Mouse (Mus musculus): ENCODE results near the gene Inpp5k.

Gene Inpp5k

DNA sequence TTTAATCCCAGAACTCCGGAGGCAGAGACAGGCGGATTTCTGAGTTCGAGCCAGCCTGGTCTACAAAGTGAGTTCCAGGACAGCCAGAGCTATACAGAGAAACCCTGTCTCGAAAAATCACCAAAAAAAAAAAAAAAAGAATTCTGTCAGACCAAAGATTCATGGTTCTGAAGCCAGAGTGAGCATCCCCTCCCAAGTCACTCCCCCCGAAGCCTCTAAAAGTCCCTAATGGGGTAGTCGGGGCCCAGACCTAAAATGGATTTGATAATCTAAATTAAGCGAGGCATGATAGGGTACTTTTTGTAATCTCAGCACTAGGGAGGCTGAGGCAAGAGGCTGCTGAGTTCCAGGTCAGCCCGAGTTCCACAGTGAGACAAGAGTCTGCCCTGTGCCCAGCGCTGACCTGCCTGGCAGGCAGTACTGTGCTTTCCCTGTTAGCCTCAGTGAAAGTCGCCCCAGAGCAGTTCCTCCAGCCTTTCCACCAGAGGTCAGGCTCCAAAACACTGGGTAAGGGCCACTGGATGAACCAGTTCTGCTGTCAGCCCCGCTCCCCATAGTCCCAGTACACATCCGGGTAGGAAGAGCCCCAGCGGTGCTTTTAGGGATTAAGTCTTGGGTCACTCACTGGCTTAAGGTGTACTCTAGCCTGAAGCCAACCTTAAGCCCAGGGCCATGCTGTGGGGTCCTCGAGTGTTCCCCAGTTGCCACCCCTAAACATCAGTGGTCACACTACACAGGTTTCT, 22.3 kb downstream of the Inpp5k start:
- peak; percentile 48 for DNase-seq (ENCODE audit: extremely low read depth, insufficient read length, low spot score)

DNA sequence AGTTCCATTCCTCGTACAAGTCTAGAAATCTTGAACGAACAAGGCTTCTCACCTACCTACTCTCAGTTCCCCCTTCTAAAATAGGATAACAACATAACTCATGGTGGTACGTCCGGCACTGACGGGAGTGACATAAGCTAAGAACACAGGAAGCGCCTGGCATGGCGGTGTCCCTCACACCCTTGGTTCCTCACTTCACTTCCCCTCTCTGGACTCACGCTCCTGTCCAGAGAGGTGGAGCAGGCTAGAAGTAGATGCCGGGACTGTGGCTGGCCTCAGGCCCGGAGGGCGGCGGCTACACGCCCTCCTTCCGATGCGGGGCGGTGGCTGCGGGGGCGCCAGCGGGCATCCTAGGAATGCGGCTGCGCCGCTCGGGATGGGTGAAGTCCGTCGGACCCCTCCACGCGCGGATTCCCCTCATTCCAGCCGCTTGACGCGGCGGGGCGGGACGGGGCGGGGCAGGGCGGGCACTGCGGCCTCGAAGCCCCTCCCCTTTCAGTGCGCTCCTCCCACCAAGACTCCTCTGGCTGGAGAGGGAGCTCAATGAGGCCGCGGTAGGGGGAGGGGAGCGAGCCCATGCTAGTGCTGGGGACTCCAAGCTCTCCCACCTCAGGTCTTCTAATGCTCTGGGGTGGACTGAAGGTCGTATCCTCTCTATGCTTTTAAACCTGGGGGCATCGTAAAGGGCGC, 23.1 kb downstream of the Inpp5k start:
- peak; percentile 99 for DNase-seq (ENCODE audit: extremely low read depth, insufficient read length, low spot score)

DNA sequence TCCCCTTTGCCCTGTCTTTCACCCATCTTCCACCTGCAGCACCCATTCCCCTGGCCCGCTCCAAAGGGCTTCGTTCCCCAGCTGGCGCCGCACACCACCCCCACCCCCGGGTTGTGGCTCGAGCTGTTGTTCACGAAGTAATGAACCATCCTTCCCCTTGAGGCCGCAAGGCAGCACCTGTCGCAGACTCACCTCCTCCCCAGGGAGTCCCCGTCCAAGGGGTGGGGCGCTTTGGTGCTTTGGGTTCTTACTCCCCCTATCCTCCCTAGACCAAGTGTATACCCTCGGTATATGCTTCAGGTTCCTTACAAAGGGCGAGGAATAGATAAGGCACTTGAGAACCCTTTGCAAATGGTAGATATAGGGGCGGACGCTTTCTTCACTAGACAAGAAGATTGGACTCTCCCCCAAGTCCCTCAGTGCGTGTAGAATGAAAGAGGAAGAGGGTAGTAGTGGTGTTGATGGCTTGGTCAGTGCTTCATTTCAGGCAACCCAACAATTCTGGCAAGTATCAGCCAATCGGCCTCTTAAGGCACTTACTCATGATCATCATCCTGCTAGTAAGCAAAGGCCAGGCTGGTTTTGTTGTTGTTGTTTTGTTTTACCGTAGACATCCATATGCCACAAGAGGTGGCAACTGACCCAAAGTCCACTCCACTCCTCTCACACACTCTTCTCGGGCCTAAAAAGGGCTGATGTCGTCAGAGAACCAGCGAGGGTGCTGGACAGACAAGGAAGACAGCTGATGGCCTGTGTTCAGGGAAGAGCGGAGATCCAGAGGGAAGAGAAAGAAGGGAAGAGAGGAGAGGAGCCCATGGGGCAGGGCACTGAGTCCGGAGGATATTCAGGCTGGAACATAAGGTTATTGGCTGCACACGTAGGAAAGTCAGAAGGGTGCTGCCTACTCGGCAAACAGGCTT, 23.9 kb downstream of the Inpp5k start:
- DNase-seq (ENCODE audit: extremely low read depth, insufficient read length, low spot score), result peak; percentile 47

DNA sequence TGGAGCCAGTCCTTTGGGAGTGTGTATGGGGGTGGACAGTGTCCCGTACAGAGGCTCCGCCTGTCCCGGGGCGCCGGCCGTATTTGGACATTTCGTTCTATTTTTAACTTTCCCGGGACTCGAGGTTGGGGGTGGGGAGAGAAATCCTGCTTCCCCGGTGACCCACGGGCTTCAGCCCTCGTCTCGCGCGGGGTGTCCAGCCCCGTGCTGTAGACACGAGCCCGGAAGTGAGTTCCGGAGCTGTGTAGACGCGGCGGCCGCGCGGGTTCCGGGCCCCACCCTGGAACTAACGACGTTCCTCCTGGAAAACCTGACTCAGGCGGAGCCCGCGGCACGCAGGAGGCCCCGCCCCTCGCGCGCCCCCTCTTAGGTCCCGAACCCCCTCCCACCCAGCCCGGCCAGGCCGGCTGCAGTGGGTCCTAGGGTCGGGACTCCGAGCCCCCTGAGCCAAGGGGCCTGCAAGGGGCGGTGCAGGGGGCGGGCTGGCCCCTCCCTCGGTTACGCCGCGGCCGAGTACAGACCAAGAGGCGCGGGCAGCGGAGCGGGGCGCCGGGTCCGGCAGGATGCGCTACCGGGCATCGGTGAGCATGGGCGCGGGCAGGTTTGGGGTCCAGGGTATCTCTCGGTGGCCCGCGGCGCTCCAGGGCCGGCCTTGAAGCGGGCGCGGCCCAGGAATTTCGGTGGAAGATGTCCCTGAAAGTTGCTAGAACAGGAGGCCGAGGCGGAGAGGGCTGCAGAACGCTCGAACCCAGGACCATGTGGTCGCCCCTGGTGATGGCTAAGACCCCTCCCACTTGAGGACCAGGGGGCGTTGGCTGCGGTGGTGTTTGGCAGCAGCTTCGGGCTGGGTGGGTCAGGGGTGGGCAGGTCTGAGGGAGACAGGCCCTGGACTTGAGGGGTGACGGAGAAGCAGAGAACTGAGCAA, 25.1 kb downstream of the Inpp5k start:
- peak; percentile 92 for DNase-seq (ENCODE audit: extremely low read depth, insufficient read length, low spot score)

DNA sequence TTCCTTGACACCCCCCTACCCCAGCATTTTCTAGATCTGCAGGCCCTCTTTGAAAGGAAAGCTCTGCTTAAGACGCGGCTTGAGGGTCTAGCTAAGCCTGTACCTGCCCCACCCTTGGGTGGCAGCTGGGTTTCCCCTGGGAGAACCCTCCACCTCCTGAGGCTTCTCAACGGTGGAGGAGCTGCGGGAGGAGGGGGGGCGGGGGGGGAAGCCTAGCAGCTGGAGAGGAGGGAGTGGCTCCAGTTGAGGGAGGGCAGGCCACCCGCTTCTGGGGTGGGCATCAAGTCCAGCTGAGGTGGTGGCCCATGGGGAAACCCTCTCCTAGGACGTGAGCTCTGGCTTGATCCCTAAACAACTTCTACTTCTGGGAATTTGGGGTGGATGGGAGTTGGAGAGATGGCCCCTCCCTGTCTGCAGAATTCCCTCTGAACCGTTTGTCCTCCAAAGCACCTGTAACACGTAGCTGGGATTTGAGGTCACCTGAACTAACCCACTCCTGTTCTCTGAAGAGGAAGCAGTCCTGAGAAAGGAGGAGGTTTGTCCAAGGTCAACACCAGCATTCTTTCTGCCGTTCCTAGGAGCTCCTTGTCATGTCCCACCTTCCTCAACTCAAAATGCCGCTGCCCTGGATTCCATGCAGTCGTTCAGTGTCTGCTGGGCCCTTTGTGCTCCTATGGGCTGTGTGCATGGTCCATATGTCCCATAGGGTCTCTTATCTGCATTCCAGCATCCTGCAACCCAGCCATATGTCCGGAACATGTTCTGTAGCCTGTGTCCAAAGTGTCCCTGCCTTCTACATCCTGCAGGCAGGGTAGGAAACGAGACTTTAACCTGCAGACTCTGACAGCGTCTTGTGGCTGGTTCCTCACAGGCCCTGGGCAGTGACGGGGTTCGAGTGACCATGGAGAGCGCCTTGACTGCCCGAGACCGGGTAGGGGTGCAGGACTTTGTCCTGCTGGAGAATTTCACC, 26.1 kb downstream of the Inpp5k start:
- DNase-seq (ENCODE audit: extremely low read depth, insufficient read length, low spot score), result no peak

DNA sequence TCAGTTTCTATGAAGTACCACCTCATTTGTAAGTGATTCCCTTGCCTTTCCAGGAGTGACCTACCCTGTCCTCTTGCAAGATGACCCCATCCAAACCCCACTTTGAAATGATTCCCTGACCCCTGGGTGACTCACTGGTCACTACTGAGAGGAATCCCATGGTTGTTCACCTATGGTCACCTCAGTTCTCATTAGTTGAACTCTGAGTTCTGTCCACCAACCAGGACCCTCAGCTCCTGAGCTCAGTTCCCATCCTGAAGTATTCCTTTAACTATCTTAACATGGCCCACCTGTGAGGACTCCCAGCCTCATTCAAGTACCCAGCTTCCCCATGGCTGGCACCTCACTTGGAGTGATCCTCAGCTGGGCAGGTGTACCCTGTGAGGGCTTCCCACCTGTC, 27.1 kb downstream of the Inpp5k start:
- no peak for DNase-seq (ENCODE audit: extremely low read depth, insufficient read length, low spot score)

DNA sequence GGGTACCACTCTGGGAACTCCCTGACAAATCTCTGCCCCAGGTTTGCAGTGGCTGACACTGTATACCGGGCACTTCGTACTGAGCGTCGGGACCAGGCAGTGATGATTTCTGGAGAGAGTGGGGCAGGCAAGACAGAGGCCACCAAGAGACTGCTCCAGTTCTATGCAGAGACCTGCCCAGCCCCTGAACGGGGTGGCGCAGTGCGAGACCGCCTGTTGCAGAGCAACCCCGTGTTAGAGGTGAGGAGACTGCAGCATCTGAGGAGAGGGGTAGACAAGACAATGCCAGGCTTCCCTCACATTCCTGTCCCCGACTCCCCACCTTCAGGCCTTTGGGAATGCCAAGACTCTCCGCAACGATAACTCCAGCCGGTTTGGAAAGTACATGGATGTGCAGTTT, 27.5 kb downstream of the Inpp5k start:
- DNase-seq (ENCODE audit: extremely low read depth, insufficient read length, low spot score), result no peak

DNA sequence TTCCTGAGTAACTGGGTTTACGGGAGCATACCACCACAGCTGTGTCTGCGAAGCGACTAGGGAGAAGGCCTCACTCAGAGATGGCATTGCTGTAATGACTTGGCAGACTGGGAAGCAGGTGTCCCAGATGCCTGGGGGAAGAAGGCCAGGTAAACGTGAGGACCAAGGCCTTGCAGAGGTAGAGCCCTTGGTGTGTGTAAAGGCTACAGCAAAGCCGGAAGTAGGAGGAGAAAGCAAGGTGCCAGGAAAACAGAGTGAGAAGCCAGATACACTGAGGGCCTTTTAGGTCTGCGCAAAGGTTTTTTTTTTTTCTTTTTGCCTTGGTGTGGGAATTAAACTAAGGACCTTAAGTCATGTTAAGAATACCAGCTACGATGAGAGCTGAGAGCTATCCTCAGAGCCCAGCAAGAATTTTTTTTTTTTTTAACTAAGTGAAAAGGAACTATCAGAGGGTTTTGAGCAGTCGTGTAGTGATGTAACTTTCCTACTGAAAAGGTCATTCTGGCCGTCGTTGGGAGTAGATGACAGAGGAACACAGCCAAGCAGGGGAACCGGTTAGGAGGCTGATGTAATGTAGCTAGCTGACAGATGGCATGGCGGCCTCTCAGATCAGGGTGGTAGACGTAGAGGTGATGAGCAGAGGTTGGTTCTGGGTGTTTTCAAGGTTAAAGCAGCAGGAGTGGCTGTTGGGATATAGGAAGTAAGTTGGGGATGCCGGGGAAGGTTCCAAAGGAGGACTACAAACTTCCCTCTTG, 28.4 kb downstream of the Inpp5k start:
- no peak for DNase-seq (ENCODE audit: extremely low read depth, insufficient read length, low spot score)

DNA sequence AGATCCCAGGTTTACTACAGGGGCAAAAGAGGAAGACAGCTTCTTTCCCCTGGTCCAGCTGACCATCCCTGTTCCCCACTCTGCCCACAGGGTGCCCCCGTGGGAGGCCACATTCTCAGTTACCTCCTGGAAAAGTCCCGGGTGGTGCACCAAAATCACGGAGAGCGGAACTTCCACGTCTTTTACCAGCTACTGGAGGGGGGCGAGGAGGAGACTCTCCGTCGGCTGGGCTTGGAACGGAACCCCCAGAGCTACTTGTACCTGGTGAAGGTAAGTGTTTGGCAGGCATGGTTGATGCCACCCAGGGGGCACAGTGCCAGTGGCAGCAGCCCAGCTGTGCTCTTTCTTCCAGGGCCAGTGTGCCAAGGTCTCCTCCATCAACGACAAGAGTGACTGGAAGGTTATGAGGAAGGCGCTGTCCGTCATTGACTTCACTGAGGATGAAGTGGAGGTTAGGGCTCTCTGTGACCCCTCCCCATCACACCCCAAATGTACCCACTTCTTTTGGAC, 29.3 kb downstream of the Inpp5k start:
- no peak for DNase-seq (ENCODE audit: extremely low read depth, insufficient read length, low spot score)

DNA sequence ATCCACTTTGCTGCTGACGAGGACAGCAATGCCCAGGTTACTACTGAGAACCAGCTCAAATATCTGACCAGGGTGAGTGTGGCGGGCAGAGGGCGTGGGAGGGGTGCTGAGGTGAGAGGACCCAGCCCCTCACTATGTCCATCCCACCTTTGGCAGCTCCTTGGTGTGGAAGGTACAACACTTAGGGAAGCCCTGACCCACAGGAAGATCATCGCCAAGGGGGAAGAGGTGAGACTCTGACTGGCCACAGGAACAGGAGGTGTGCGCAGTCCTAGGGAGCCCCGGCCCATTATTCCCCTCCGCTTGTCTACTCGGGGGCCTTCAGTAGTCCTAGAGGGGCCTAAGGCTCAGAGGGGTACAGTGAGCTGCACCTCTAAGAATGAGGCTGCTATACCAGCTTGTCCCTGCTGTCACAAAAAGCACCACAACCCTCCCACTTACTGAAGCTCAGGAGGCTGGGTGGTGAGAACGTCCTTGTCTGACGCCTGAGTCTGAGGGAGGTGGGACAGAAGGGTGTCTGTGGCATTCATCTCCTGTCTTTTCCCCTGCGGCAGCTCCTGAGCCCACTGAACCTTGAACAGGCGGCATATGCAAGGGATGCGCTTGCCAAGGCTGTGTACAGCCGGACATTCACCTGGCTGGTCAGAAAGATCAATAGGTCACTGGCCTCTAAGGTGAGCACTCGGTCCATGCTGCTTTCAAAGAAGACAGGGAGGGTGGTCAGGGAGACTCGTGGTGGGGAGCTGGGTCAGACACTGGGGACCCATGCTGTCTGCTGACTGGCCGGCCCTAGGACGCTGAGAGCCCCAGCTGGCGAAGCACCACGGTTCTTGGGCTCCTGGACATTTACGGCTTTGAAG, 30.4 kb downstream of the Inpp5k start:
- DNase-seq (ENCODE audit: extremely low read depth, insufficient read length, low spot score), result no peak

DNA sequence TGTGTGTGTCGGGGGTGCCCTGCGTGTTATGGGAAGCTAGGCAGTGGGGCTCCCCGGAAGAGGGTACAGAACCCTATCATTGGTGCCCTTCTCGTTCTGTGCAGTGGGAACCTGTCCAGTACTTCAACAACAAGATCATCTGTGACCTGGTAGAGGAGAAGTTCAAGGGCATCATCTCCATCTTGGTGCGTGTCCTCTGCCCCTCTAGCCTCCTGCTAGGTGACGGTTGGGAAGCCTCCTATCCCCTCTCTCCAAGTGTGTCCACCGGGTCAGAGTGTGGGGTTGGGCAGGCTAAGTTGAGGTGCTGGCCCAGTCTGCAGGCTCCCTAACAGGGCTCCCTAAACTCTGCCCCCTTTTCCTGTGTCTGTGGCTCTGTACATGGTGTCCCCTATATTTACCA, 31.3 kb downstream of the Inpp5k start:
- no peak for DNase-seq (ENCODE audit: extremely low read depth, insufficient read length, low spot score)

DNA sequence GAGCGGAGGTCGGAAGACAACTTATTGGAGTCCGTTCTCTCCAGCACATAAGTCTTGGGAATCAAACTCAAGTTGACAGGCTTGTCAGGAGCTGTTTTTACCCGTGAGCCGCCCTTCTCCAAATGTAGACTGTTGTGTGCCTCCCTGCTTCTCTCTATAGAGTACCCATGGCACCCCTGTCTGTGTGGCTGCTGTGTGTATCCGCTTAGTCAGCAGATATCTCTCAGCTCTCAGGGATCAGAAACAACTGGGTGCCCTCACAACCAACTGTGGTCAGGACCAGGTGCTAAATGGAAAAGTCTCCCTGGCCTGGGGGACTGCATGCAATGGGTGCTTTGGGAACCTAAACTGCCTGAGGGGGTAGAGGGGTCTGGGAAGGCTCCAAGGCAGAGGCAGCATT, 35.5 kb downstream of the Inpp5k start:
- DNase-seq (ENCODE audit: extremely low read depth, insufficient read length, low spot score), result no peak

DNA sequence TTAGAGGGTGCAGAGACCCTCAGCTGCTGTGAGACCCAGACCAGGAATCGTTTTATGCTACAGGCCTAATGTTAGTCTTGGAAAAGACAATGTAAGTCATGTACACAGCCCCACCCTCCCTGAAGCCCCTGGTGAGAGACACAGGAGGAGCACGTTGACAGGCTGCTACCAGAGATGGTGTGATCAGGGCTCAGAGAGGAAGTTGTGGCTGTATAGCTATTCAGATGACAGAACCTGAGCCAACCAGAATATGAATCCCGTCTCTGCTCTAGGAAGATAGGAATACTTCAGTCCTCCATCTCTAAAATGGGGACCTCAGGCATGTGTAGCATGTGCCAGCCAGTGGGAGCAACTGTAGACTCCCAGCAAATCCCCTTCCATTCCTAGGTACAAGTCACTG, 37.8 kb downstream of the Inpp5k start:
- DNase-seq (ENCODE audit: extremely low read depth, insufficient read length, low spot score), result no peak

DNA sequence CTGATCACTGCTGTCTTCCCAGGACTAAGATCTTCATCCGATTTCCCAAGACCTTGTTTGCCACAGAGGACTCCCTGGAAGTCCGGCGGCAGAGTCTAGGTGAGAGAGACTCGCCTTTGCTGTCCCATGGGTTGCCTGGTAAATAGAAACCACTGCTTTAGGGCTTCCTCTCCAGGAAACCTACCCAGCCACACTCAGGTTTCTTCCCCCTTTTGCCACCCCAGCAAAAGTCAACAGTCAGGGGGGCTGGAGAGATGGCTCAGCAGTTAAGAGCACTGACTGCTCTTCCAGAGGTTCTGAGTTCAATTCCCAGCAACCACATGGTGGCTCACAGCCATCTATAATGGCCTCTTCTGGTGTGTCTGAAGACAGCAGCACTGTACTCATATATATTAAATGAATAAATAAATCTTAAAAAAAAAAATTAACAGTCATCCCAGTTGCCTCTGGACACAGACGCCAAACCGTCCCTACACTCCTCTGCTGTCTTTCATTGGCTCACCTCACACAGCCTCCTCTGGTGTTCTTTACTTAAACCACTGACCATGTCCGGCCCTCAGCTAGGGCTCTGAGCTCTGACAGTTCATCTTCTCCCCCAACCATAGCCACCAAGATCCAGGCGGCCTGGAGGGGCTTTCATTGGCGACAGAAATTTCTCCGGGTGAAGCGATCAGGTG, 38.5 kb downstream of the Inpp5k start:
- no peak for DNase-seq (ENCODE audit: extremely low read depth, insufficient read length, low spot score)

DNA sequence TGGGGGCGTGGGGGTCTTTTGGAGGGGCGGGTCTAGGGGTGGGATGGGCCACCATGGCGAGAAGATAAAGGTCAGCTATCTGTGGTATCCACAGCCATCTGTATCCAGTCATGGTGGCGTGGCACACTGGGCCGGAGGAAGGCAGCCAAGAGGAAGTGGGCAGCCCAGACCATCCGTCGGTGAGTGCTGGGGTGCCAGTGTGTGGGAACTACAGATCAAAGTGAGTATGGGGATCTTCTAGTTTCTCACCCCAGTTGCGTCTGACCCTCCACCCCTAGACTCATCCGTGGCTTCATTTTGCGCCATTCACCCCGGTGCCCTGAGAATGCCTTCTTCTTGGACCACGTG, 39.0 kb downstream of the Inpp5k start:
- DNase-seq (ENCODE audit: extremely low read depth, insufficient read length, low spot score), result no peak

DNA sequence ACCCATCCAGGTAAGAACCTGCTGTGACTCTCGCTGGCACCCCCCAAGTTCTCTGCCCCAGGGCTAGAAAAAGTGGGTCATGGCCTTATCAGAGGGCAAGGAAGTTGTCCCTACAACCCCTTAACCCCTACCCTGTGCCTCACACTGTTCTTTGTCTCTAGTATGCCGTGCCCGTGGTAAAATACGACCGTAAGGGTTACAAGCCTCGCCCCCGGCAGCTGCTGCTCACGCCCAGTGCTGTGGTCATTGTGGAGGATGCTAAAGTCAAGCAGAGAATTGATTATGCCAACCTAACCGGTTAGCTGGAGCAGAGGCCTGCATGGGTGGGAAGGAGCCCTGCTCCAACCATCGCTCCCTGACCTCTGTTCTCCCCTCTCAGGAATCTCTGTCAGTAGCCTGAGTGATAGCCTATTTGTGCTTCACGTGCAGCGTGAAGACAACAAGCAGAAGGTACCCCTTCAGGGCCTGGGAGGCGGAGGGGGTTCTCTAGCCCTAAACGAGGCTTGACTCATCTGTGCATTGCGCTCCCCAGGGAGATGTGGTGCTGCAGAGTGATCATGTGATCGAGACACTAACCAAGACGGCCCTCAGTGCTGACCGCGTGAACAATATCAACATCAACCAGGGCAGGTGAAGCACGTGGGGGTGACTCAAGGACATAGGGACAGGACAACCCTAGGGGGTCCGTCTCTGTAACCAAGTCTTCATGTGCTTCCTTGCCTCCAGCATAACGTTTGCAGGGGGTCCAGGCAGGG, 40.8 kb downstream of the Inpp5k start:
- DNase-seq (ENCODE audit: extremely low read depth, insufficient read length, low spot score), result no peak

All from 3134 (cell line).